Mouse (Mus musculus): ENCODE measurements around the gene Zbtb39. TPM values are rescaled to one million over a fixed set of nuclear protein-coding genes. Genes with fewer than 3 reads are reported as not detected.

Zbtb39 gene
- 10.6 TPM for total RNA-seq (2023)

DNA sequence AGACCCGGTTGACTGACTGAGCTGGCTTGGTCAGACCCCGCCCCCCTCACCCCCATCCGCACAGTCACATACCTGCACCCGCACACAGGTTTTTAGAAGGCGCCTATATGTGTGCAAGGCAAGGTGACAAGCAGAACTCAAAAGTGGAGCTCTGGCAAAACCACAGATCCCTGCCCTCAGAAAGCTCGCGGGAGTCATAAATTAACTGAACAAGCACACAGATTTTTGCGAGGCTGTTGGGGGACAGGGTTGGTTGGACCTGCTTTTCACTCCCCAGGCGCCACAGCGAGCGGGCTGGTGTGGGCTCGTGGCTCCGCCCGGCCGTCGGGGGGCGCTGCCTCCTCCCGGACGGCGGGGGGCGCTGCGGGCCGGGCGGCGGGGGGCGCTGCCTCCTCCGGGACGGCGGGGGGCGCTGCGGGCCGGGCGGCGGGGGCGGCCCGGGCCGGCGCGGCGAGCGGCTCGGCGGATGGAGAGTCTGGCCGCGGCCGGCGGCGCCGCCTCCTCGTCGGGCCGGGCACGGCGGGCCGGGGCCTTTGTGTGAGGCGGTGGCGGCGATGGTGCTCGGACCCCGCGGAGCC lies at the start of gene Zbtb39:
Zbtb39 (plus strand) TSS at position 456 of the 578 bp plus-strand sequence.

DNA sequence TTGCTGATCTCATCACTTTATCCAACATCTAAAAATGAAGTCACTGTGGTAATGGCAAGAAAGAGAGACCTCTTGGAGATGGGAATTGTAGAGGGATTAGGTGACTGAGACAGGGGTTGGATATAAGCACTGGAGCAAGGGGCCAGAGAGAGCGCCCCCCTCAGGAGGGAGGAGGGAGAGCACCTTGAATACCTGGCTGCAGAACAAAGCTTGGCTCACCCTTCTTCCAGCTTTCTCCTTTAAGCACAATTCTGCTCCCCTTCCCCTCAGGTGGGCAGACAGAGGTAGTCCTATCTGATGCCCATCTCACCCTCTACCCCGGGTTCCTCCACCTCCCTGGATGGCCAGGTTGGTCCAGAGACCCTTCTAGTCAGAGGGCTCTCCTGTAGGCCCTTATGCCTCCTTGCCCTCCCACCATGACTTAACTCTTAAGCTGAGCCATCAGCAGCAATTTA lies 34.5 kb upstream of the Zbtb39 start, which contains the start of gene Myo1a:
Myo1a (plus strand) TSS at position 405 of the 455 bp plus-strand sequence.

DNA sequence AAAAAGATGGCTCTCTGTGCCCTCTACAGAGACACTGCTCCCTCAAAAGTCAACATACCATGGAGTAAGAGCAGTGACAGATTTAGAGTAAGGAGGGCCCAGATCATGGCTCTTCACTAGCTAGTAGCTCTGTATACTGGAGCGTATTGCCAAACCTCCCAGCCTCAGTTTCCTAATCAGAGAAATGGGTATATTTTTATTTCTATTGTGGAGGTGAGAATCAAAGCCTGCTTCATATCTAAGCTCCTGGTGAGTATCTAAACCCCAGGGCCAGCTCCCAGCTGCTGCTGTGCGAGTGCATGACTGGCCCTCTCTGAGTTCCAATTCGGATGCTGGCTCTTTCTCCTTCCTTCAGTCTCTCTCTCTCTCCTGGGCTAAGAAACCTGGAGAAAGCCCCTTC lies 15.2 kb upstream of the Zbtb39 start, which contains the start of gene Tac2:
Tac2 (plus strand) TSS at position 301 of the 400 bp plus-strand sequence.

DNA sequence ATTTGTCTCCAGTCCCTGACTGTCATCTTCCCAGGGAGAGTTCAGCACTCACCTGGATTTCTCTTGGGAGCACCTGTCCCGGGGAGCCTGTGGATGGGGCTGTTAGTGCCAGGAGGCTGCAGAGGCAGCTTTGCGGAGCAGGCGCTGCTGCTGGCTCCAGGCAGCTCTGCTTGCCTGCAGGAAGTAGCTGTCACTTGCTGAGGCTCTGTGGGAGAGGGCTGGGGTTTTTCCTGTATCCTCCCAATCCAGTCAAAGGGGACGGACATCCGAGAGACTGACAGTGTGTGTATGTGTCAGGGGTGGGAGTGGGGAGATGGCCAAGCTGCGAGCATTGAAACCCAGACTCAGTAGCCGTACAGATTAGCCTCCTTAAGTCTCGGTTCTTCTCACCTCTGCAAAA lies 12.2 kb downstream of the Zbtb39 start, which contains the start of gene Gpr182:
Gpr182 (minus strand) TSS at position 185 of the 400 bp plus-strand sequence.

DNA sequence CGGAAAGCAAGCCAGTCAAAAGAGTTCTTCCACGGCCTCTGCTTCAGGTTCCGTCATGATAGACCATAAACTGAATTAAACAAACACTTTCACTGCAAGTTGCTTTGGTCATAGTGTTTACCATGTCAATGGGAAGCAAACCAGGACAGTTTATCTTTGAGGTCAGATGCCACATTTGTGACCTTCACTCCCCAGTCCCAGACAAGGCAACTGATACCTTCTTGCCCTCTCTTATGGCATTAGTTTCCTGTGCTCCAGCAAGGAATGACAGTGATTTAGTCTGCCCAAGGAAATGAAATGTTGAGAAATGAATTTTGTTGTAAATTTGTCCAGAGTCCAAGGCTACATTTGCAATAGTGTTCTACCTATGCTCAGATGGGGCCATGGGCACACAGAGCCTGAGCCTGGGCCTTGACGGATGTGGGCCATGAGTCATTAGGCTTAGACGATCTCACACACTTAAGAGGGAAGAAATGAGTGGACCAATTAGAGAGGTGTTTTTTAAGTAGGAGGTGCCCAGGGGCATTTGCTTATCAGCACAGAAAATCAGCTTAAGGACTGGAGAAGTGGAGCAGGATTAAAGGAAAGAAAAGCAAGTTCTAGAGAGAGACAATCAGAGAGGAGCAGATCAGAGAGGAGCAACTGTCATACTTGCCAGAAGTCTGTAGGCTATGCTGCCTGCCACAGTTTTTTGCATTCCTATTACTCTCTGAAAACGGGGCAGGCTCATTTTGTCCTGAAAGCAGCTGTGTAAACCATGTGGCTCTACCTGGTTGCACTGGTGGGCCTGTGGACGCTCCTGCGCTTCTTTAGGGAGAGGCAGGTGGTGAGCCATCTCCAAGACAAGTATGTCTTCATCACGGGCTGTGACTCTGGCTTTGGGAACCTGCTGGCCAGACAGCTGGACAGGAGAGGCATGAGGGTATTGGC lies 20.1 kb downstream of the Zbtb39 start, which contains the start of the genes Rdh1 and Rdh16f1:
Rdh1 (plus strand) TSS at position 541 of the 930 bp plus-strand sequence.
Rdh16f1 (plus strand) TSS at position 607 of the 930 bp plus-strand sequence.

DNA sequence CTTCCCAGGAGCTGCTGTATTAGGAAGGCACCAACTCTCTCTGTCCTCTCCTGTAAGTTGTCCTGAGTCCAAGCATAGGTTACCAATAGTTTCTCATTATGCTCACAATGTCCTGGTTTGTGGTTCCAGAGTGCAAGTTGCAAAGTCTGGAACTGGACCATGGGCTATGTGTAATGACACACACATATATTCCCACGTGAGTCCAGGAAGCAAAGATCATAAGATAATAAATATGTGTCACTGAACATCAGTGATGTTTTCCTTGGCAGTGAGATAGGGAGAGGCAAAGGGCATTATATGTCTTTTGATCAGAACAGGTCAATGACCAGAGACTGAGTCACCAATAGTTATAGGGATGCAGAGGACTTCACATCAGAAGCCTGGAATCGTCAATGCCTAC lies 36.7 kb downstream of the Zbtb39 start, which contains the start of gene Rdh9:
Rdh9 (plus strand) TSS at position 376 of the 400 bp plus-strand sequence.

Other genes with a start within 250 kb of the Zbtb39 start
- gene Stac3, start 237.9 kb upstream of the Zbtb39 start, total RNA-seq (2023) = 6.2 TPM
- not detected for gene Ndufa4l2, start 224.6 kb upstream of the Zbtb39 start, total RNA-seq (2023)
- 70.1 TPM for gene Shmt2, start 217.1 kb upstream of the Zbtb39 start, total RNA-seq (2023)
- not detected for gene Nxph4, start 205.0 kb upstream of the Zbtb39 start, total RNA-seq (2023)
- 9.4 TPM for gene Lrp1, start 118.4 kb upstream of the Zbtb39 start, total RNA-seq (2023)
- 196 TPM for gene Stat6, start 96.6 kb upstream of the Zbtb39 start, total RNA-seq (2023)
- 7.1 TPM for gene Nemp1, start 72.6 kb upstream of the Zbtb39 start, total RNA-seq (2023)
- 48.2 TPM for gene Nab2, start 71.0 kb upstream of the Zbtb39 start, total RNA-seq (2023)
- gene Myo1a, start 34.4 kb upstream of the Zbtb39 start, total RNA-seq (2023) = 0.33 TPM
- gene Tac2, start 15.1 kb upstream of the Zbtb39 start, total RNA-seq (2023) = not detected
- 0.41 TPM for gene Gpr182, start 12.2 kb downstream of the Zbtb39 start, total RNA-seq (2023)
- 0.18 TPM for gene Rdh1, start 20.2 kb downstream of the Zbtb39 start, total RNA-seq (2023)
- not detected for gene Rdh16f1, start 20.2 kb downstream of the Zbtb39 start, total RNA-seq (2023)
- gene Rdh9, start 36.8 kb downstream of the Zbtb39 start, total RNA-seq (2023) = 0.80 TPM
- not detected for gene Rdh16, start 61.6 kb downstream of the Zbtb39 start, total RNA-seq (2023)
- gene Rdh19, start 110.4 kb downstream of the Zbtb39 start, total RNA-seq (2023) = not detected
- gene Rdh16f2, start 126.9 kb downstream of the Zbtb39 start, total RNA-seq (2023) = not detected
- not detected for gene Rdh7, start 149.3 kb downstream of the Zbtb39 start, total RNA-seq (2023)
- not detected for gene Sdr9c7, start 159.0 kb downstream of the Zbtb39 start, total RNA-seq (2023)

Measured in CD4-positive naive resting alpha-beta T cell, adult 57 days (primary cell).